In the genomic region with DNA sequence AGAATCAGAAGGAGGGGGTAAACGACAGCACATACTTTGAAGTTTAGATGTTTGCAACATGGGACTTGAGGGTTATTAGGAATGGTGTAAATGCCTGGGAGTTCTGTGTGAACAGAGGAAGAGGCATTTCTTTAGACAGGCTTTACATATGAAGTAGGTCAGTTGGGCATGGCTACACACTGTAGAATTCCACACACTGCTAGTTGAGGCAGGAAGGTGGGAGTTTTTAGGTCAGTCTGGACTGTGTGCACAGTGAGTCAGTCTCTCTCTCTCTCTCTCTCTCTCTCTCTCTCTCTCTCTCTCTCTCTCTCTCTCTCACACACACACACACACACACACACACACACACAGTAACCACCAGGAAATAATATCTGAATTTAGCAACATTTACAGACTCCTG, we compare ENCODE assay signal across 16 mouse cellular contexts. TPM values are rescaled to one million over a fixed set of nuclear protein-coding genes. Genes with fewer than 3 reads are reported as not detected.
"Had no signal": no experiment of that assay in that cellular context is flagged by ENCODE, and none has a peak within 500 bp of the region (broad histone marks: within the 10 kb centered on the region; RNA-seq: fewer than 3 reads in every experiment).

No protein-coding gene starts in this region.

- H3K9me3 ChIP-seq: midbrain, embryonic 13.5 days; midbrain, embryonic 15.5 days; neural tube, embryonic 12.5 days; stomach, embryonic 15.5 days had no signal

- H3K27ac ChIP-seq: macrophage; midbrain, embryonic 13.5 days; midbrain, embryonic 15.5 days; neural tube, embryonic 12.5 days; stomach, embryonic 15.5 days had no signal

- DNase-seq: lung, embryonic 14.5 days; right cerebral cortex, postnatal 14 days; thymus, adult 18-20 months; thymus, postnatal 14 days; thymus, postnatal 36 days had no signal

- H3K4me2 ChIP-seq: lung, embryonic 14.5 days; midbrain, embryonic 11.5 days; midbrain, embryonic 13.5 days; midbrain, embryonic 15.5 days; neural tube, embryonic 12.5 days; stomach, embryonic 15.5 days had no signal

- H3K4me3 ChIP-seq: megakaryocyte, embryonic 14.5 days; midbrain, embryonic 13.5 days; midbrain, embryonic 15.5 days; neural tube, embryonic 12.5 days; stomach, embryonic 15.5 days had no signal

- ATAC-seq: midbrain, embryonic 13.5 days; midbrain, embryonic 15.5 days had no signal

- H3K4me1 ChIP-seq: megakaryocyte, embryonic 14.5 days; midbrain, embryonic 13.5 days; midbrain, embryonic 15.5 days; neural tube, embryonic 12.5 days; stomach, embryonic 15.5 days had no signal

- H3K27me3 ChIP-seq: midbrain, embryonic 13.5 days; midbrain, embryonic 15.5 days; neural tube, embryonic 12.5 days; stomach, embryonic 15.5 days had no signal

- H3K36me3 ChIP-seq: midbrain, embryonic 13.5 days; midbrain, embryonic 15.5 days; neural tube, embryonic 12.5 days; stomach, embryonic 15.5 days had no signal

- H3K9ac ChIP-seq: lung, embryonic 14.5 days; midbrain, embryonic 13.5 days; midbrain, embryonic 15.5 days; neural tube, embryonic 12.5 days; stomach, embryonic 15.5 days had no signal

RNA-seq across cellular contexts. Expression of gene Pzp, which starts 31.2 kb away (rescaled TPM):
- total RNA-seq: megakaryocyte progenitor cell, adult 5-6 weeks; midbrain, postnatal 0 days; monocyte, adult 5-6 weeks had no signal
- polyA plus RNA-seq: macrophage; midbrain, embryonic 11.5 days; midbrain, embryonic 13.5 days; midbrain, embryonic 15.5 days; midbrain, postnatal 0 days; neural tube, embryonic 12.5 days; thymus, postnatal 0 days had no signal
